Mouse (Mus musculus): ENCODE data around the gene Vgll4.

Gene Vgll4

DNA sequence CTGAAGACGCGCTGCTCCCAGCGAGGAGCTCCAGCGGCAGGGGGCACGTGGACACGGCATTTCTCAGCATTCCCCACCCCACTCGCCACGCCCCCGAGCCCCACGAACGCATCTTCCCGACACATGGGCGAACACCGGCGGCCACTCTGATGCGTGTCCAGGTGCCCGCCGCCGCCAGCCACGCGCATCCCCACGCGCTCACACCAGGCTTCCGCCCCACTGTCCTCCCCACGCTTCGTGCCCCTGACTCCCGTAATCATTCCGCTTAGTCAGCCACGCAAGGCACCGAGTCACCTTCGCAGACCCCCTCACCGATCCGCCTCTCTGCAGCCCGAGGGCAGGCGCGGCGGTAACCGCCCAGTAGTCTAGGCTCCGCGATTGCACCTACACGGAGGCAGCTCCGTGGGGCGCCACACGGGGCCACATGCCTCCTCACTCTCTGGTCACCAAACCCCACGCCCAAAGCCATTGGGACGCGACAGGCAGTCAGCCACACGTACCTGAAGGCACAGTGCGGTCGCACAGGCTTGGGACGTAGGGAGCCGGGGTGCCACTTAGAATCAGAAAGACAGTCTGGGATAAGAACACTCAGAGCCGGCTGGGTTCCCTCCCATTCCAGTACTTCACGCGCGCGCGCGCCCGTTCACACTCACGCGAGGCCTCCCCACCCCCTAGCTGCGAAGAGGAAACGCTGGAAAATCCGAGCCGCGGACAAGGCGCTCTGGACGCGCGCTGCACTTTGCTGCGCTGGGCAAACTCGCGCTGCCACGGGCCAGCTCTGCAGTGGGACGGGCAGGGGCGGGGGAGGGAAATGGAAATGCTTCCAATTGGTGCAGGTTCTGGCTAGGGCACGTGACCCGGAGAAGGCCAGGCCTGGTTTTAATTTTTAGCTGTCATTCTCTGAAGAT, at the start of gene Vgll4:
Vgll4 (minus strand) TSS at position 782 of the 908 bp plus-strand sequence.
- peak; percentile 76 to 86 for DNase-seq

DNA sequence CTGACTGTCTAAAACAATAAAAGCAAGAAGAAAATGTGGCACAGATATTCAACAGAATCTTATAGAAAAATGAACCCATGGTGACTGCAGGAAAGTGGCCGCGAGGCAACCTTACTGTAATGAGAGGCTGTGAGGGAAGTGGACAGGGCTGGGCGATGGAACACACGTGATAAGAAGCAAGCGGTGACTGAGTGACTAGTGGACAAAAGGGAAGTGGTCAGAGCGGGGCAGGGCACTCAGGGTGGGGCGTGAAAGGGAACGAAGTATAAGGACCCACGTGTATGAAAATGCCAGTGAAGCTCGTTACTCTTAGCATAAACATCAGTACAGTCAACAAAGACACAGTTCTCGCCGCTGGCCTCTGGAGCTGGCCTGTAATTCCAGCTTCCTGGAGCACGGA, 45.7 kb upstream of the Vgll4 start:
- no peak for DNase-seq

DNA sequence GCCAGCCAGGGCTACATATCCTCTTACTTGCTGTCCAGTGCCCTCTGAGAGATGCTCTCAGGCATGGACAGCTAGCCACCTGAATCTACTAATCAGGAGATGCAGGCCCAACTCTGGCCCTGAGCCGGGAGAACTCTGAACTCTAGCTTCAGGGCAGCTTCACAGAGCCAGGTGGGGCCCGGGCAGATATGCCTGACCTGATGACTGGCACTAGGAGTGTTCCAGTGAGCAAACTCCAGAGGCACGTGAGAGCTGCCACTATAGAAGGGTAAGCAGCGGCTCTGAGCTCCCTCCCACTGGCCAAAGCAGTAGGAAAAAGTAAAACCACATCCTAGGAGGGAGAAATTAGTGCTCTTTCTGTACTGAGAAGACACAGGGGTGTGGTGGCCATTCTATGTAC, 43.8 kb upstream of the Vgll4 start:
- DNase-seq, result peak in 1 of 2 experiments; percentile 33

DNA sequence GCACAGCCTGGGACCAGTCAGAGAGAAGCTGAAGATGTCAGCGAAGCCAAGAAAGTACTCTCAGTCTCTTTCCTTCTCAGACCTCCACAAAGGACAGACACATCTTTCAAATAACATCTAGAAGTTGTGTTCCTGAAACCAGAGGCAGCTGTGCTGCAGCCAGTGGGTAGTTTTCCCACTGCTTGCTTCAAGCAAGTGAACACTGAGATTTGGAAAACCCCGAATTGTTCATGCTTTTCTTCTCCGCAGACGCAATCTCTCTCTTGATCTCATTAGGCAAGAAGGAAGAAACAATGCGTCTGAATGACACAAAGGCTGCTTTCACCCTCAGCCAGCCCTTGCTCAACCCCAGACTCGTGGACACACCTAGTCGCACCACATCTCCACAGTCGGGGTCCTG, 42.0 kb upstream of the Vgll4 start:
- no peak for DNase-seq

DNA sequence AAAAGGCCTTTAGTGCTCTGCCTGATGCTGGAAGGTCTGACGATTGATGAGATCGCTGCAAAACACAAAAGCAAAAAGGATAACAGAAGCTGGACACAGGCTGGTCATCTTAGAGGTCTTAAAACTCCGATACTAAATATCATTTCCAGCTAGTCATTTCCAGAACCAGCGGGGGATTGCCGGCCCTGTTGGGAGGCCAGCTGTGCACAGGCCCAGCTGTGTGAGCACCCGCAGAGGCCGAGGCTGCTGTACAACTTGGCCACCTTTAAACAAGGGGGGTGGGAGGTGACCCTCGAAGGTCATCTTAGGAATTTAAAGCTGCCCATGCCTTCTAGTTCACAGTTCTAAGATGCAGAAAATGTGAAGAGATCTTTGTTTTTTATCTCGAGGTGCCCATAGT, 41.0 kb upstream of the Vgll4 start:
- DNase-seq, result no peak

DNA sequence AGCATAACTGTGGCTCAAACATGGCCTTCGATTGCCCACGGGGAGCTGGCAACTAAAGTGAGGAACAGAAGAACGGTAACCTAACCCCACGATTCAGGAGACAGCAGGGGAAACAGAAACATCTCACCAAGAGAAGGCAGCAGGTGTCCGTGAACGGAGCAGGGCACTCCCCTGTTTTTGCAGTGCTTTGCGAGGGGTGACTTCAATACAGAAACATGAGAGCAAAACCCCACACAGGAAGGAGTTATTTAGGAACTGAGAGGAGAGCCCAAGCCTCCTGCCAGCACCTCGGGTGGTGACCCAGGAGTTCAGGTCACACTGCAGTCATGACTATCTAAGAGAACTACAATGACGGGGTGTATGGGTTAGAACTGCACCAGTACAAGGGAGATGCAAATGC, 40.5 kb upstream of the Vgll4 start:
- no peak for DNase-seq

DNA sequence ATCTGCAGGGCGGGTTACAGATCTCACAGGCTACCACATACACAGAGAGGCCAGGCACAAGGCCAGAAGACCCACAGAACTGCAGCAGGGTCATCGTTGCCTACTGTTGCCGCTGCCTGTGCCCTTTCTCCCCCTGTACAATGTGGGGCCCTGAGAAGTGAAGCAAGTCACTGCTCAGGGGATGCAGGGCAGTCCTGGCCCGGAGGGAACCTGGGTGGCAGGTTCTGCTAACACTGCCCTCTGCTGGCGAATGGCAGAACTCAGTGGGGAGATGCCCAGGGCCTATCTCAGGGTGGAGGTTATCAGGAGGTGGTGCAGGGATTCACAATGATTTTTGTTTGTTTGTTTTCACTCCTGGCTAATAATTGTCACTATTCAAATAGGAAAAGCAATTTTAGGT, 37.9 kb upstream of the Vgll4 start:
- peak; percentile 89 for DNase-seq

DNA sequence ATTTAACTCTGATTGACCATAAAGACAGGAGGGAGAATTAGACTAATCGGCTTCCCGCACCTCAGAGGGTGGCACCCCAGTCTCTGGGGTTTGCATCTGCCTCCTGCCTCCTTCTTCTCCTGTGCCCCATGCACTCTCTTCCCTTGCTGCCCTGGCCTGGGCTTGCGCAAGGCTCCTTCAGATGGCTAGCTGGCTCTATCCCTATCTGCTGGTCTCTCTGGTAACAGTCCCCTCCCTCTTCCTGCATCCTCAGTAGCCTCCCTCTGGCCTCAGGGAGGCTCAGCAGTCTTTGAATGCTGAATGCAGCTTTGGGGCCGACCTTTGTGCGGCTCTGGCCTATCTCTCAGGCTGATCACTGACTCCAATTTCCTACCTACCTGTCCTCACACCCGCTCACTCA, 37.2 kb upstream of the Vgll4 start:
- no peak for DNase-seq

DNA sequence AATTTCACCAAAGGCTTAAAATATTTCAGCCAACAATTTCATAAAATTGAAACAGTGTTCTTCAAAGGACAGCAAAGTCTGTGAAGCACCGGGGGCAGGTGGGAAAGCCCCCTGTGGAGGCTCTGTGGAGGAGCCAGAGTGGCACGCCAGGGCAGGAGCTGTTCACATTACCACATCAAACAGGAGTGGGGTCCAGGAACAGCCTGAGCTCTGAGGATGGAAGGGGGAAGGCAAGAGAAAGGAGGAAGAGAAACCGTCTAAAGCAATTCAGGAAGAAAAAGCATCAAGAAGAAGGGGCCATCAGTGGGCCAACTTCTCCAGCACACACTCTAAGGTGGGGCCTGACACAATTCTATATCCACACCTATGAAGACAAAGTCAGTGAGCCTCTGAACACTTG, 36.3 kb upstream of the Vgll4 start:
- DNase-seq, result no peak

DNA sequence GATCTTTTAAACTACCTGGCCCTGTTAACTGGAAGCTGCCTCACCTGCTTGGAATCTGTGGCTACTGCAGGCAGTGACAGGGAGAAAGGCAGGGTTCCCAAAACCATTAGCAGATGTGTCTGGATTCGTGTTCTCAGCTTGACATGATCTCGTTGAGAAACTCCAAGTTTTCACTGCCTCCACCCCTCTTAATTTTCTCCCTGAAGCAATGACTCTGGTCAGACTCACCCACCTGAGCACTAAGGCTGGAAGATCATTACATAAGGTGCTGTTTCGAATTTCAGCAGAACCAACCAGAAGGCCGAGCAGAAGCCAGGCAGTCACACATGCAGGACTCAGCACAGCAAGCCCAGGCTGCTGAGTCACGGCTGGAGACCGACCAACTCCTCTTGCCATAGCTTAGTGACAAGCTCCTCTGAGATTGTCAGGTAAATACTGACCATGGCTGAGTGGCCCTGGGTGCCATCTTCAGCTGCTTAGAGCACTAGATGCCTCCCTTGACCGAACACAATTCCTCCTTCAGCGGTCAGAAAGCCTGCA, 35.6 kb upstream of the Vgll4 start:
- DNase-seq, result no peak

DNA sequence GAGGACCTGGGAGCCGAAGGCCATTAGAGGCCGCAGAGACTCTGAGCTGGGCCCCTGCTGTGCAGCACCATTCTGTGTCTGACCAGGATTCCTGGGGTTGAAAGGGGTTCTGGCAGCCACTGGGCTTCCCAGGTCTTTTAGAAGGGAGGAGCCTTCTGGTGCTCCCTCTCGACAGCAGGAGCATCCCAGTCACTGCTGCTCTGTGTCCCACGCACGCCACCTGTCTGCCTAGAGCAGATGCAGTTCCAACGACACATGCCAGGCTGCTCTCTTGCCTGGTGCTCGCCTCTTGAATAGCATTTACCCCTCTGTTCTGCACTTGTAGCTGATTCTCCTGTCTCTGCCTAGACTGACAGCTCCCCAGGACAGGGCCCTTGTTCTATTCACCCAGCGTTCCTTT, 34.8 kb upstream of the Vgll4 start:
- no peak for DNase-seq

DNA sequence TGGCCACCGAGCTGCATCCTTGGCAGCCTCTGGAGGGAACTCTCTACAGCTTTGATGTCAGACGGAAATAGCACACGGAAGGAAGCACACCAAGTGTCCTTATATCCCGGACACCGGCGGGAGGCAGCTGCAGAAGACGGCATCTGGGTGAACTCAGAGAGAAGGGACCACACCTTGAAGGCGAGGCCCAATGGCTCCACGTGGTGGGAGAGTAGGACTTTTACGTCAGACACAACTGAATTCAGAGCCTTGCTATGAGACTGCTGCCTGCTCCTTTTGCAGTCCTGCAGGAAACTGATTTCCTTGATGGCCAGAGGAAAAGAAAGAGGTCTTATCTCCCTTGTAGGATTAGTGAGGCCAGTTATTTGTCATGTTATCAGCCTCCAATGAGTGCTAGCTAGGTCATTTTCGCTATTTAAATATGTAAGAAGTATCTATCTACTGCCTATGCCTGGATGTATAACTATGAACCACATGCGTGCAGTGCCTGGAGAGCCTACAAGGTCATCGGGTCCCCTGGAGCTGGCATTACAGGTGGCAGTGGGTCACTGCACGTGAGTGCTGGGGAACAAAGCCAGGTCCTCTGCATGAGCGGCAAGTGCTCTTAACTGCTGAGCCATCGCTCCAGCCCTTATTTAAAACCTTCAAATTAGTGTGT, 28.7 kb upstream of the Vgll4 start:
- no peak for DNase-seq

DNA sequence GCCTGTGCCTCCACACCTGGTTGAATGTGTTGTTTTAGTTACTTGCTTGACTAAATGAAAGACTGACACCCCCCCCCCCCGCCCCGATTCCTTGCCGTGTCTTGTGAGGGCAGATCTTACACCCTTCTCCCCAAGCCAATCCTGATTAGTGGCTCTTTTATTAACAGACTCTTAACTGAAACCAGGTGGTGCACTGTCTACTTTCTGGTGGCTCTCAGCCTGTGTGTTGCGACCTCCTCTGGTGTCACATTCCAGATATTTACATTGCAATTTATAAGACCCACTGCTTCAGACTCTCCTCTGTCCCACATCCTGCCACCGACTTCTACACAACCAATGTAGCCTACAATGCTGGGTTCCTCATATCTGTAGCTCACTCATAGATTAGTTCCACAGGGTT, 27.7 kb upstream of the Vgll4 start:
- DNase-seq, result no peak

DNA sequence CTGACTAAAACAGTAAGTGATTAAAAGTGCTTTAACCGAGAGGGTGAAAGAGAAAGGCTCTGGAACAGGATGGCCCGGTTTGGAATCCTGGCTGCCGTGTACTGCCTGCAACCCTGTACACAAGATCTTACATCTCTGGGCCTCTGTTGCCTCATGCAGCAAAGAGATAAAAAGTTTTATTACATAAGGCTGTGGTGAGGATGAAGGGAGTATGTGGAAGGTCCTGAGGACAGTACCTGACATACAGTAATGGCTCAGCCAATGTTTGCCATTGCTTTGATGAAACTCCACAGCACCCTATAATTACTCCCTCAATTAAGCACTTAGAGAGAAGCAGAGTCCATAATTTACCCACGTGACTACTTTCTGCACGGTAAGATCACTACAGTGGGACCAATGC, 27.1 kb upstream of the Vgll4 start:
- DNase-seq, result no peak

DNA sequence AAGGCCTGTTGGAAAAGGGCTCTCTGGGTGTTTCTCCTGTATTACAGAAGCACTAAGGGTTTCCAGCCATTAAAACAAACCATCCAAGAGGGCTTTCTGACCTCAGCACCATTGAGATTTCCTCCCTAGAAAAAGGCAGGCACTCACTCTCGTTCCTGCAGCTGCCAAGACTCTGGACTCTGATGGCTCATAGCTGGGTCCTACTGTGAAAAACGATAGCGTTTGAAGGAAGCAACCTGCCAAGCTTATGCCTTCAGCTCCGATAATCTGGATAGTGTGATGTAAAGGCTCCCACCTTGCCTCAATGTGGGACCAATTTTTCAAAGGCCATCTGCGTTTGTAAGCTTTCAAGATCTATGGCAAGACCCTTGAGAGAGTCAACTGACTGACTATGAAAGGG, 24.3 kb upstream of the Vgll4 start:
- DNase-seq, result peak; percentile 52 to 54

DNA sequence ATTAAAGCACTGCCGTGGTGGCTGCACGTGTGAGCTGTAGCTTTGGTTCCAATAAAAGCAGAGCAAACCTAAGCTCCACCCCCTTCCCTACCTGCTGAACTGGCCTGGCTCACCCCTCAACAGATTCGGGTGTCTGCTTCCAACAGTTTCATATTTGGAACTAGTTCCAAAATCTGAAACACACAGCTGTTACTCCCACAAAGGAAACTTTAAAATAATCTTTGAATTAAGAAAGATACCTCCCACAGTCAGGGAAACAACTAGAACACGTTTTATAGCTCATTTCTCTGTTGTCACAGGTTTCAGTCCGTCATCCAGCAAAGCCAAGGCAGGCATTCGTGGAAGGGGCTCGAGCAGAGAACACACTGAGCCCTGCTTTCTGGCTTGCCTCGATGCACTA, 23.9 kb upstream of the Vgll4 start:
- no peak for DNase-seq

DNA sequence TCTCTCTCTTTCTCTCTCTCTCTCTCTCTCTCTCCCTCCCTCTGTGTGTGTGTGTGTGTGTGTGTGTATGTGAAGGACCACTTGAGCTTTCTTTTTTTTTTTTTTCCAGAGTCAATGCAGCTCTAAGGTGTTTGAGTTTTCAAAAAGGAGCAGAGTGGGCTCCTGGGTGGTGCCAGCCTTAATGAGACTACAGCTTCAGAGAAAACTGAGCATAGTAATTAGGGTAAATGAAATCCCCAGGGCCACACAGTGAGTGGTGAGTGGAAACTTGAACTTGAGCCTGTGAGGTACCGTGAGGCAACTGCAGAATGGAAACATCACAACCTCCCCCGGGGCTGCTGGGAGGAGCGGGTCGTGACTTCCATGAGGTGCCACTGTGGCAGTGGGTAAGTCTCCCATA, 22.1 kb upstream of the Vgll4 start:
- DNase-seq, result no peak

DNA sequence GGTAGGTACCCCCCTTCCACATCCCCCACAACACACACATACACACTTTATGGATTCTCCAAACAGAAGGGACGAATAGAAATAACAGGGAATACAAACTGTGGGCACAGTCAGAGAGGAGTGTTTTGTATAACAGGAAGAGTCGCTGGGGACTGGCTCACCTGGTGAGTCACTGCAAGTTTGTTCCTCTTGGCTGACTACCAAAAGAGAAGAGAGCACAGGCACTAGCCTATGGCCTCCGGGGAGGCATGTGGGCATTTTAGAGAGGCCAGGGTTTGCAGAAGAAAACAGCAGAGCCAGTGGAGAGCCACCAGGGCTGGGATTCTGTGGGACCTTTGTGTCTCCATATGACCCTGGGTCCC, 18.8 kb upstream of the Vgll4 start:
- DNase-seq, result peak in 1 of 2 experiments; percentile 45

DNA sequence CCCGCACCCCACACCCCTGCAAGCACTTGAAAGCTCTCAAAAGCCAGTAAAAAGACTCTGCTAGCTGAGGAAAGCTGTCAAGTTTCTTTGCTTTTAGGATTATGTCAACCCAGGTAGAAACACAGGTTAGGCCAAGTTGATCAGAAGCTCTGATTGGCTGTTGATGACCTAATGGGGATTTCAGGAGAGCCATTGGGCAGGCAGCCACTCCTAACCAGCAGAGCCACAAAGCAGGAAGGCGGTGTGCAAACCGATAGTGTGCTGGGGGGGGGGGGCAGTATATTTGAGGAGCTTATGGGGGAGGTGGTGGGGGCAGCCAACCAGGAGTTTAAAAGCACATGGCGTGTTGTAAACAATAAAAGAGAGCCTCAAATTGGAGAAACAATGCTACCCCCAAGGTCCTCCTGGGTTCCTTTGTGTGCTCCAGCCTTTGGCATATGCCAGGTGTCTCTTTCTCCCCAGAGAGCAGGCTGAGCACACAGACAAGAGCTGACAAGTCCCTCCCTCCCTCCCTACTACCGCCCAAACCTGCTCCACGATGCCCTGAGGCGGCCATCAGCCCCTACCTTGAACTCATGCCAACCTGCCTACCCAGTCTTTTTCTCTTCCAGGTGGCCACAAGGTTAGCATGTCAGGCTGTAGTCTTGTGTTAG, 18.3 kb upstream of the Vgll4 start:
- DNase-seq, result peak in 1 of 2 experiments; percentile 57

DNA sequence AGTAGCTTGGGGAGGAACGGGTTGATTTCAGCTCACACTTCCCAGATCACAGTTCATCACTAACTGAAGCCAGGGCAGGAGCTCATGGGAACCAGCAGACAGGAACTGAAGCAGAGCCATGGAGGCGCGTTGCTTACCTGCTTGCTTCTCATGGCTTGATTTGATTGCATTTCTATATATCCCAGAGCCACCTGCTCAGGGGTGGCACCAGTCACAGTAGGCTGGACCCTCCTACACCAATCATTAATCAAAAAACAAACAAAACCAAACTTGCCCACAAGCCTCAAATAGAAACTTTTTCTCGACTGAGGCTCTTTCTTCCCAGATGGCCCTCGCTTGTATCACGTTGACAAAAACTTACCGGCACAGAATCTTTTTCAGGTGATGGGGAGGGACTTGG, 12.9 kb upstream of the Vgll4 start:
- no peak for DNase-seq

DNA sequence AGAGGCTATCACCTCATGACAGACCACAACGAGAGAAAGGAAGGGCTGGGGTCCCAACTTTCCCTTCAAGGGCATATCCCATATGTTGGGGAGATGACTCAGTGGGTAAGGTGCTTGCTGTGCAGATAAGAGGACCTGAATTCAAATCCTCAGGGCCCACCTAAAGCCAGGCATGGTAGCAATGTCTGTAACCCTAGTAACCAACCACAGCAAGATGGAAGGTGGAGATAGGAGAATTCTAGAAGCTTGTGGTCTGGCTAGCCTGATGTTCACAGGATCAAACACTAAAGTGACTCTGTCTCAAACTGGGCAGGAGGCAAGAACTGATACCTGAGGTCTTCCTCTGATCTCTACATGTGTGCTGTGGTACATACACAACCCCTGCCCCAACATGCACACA, 9.9 kb upstream of the Vgll4 start:
- no peak for DNase-seq

DNA sequence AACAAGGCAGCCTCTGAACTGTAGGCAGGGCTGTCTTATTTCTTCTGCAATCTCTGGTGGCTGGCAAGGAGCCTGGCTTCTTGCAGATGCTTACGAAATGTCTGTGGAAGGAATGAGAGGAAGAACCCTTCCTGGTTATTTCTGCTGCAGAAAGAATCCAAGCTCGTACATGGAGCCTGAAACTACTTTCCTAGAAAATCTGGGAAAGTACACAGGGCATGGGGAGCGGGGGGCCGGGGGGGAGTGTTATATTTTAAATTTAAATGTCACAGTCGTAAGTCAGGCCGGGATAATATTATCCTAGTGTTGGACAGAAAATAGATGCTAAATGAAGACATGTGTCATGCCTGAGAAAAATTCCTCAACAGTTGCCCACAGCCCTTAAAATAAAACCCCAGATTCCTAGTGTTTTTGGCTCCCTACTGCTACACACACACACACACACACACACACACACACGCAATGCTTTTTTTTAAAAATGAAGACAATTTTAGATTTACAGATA, 7.2 kb upstream of the Vgll4 start:
- DNase-seq, result no peak

DNA sequence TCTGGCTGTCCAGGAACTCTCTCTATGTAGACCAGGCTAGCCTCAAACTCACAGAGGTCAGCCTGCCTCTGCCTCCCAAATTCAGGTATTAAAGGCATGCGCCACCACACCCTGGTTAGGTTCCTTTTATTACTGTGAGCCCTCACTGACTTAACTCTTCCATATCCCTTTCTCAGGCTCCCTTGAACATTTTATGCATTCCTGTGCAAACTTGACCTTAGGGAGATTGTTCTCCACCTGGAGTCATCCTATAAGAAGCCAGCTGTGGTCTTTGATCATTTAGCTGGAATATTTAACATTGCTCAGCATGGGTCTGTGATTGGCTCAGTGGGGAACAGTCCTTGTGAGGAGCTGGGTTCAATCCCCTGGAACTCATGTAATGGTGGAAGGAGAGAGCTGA, 4.5 kb upstream of the Vgll4 start:
- DNase-seq, result no peak

DNA sequence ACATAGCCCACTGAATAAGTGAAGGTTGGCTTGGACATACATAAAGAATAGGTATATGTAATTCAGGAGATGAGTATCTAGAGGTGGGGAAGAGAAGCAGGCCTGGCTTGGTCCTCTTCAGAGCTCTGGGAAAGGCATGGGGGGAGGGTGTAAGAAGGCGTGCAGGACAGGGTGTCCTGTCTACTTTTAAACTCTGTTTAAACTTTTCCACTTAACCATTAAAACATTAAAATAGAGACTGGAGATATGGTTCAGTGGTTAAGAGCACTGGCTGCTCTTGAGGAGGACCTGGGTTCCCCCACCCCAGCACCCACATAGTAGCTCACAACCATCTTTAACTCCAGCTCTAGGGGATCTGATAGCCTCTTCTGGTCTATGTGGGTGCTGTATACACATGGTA, 3.2 kb upstream of the Vgll4 start:
- DNase-seq, result no peak
